Mouse (Mus musculus): ENCODE measurements around the gene Ttll7. TPM values are rescaled to one million over a fixed set of nuclear protein-coding genes. Genes with fewer than 3 reads are reported as not detected.

The Ttll7 gene
- polyA plus RNA-seq (2015; fragmentation: Nextera tagmentation; extraction: Ambion mirVana), result 1.7 and 1.9 TPM in 2 replicates

DNA sequence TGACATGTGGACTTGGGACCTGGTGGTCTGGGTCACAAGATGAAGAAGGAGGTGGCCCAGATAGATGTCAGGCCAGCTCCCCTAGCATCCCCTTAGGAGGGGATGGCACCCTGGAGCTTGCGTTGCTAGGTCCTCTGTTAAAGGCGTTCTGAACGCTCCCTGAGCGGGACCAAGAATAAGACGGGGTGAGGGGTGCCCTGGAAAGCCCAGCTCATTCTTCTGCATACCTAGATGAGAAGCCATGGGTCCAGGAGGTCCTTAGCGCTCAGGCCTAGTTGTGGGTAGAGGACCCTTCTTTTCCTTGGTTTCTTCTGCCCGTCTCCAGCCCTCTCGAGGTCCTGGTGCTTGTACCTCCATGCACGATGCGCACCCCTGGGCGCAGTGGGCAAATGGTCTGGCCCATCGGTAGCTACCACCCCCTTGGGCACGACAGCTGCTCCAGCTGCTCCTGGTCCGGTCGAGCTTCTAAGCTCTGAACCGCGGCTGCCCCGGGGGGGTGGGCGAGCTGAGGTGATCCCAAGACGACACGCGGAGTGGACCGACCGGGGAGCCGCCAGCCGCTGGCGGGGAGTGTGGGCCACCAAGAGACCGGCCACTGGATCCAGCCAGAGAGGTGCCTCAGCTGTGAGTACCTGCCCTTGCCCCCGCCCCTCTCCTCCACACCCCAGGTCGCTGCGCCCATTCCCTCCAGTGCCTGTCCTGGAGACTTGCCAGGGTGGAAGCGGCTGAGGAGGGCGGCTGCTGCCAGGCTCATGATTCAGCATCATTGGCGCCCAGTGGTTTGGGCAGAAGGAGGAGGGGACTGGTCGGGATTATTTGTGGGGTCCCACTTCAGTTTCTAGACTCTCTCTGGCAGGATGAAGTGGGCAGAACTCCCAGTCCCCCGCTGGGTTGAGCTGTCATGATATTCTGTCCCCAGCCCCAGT, at the start of gene Ttll7:
TSS of gene Ttll7 (plus strand) at position 402 of the 926 bp plus-strand sequence.
- peak within 1 kb of the TSS; percentile 94 for H3K4me2 ChIP-seq
- H3K4me1 ChIP-seq, result peaks cover 6% of the 10 kb centered on the region
- H3K27ac ChIP-seq, result 0 out of 2 replicates have a peak within 1 kb of the TSS, but pooled peaks have one; percentile 47
- H3K9me3 ChIP-seq, result no peaks in the 10 kb centered on the region
- under 1% methylated on average over 36 of the region's 36 CpGs for WGBS
- peak within 1 kb of the TSS; percentile 51 for H3K9ac ChIP-seq
- peak; percentile 92 for ATAC-seq (ENCODE audit: insufficient number of reproducible peaks, low FRiP score, low TSS enrichment, low read depth)
- H3K36me3 ChIP-seq, result no peaks in the 10 kb centered on the region
- peak within 1 kb of the TSS; percentile 62 for H3K4me3 ChIP-seq
- H3K27me3 ChIP-seq, result no peaks in the 10 kb centered on the region

DNA sequence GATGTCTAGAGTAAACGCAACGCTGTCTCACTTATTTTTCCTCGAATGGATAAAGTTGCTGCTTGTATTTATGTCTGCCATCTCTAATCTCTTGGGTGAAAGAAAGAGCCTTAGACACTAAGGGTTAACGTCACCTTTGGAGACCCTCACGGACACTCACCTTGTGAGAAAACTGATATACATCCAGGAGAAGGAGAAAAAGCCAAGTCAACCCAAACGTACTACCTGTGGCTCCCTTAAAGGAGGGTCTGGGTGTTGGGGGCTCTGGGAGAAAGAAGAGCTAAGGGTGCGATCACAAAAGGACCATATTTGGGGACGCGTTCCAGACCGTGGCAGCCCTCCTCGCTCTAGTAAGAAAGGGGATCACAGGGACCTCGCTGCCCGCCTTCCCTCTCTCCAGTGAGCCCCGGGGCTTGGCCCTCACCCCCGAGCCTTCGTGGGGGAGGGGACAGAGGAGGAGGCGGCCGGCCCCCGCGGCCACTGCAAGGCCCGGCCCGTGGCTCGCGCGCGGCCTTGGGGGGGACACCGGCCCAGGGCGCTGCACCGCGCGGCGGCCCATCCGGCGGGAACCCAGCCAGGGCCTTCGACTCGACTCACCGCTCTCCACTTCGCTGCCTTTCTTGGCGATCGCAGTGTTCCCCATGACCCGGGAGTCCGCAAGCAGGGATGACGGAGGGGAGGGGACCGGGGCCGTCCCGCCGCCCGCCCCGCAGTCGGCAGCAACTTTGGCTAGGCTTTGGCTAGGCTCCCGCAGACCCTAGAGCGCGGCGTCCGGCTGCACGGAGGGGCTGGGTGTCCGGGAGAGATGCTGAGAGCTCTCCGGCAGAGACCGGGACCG, 39.9 kb upstream of the Ttll7 start:
- Histone ChIP-seq H3K4me3 (peak overlapping the region; percentile 96), H3K27ac (peak overlapping the region; percentile 96), H3K4me2 (peak overlapping the region; percentile 51), H3K4me1 (peaks cover 6% of the 10 kb centered on the region; the same call in 1 of the 2 replicates), H3K9ac (peak overlapping the region; percentile 90), H3K9me3 (no peaks in the 10 kb centered on the region), H3K36me3 (no peaks in the 10 kb centered on the region), H3K27me3 (no peaks in the 10 kb centered on the region)
- peak; percentile 69 for ATAC-seq (ENCODE audit: insufficient number of reproducible peaks, low FRiP score, low TSS enrichment, low read depth)
- under 1% methylated on average over 60 of the region's 60 CpGs for WGBS

DNA sequence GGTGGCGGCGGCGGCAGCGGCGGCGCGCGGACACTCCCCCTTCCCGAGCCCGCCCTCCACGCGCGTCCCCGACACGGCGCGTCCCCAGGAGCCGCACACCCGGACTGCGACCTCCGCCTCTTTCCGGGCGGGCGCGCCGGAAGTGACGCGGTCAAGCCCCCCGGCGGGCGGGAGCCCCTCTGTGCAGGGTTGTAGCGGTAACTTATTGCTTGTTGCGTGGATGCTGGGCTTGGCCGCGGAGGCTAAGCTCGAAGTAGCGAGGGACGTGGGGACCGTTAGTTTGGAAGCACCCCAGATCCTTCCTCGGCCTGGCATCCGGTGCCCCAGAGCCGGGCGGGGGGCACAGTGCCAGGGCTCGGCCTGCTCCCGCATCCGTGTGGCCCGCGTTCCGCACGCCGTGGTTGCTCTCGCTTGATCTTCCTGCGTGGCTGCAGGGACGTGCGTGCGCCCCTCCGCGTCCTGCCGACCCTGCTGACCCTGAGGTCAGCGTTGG, 39.2 kb upstream of the Ttll7 start, which contains the start of gene Prkacb:
TSS of gene Prkacb (minus strand) at position 90 of the 493 bp plus-strand sequence.
- 0% methylated on average over 37 of the region's 60 CpGs for WGBS
- no peaks in the 10 kb centered on the region for H3K27me3 ChIP-seq

DNA sequence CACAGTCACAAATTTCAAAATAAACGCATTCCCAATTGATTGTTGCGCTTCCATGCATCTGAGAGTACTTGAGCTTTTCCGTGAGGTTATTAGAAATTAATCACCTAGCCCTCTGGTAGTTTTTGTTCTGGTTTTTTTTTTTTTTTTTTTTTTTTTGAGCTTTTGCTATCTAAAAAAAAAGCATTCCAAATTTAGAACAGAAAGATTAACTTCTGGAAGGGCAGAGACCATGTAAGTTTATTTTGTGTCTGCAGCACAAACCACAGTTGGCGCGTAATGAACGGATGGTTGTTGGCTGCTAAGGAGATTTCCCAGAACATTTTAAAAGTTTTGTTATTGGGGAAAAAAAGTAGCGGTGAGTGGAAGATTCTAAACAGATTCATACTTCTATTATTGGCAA, 38.5 kb upstream of the Ttll7 start:
- peaks cover 6% of the 10 kb centered on the region; the same call in 1 of the 2 replicates for H3K4me1 ChIP-seq
- 54% methylated on average over 7 of the region's 7 CpGs for WGBS
- H3K9ac ChIP-seq, result peak overlapping the region; percentile 90; the same call in 1 of the 2 replicates
- no peaks in the 10 kb centered on the region for H3K36me3 ChIP-seq
- no peaks in the 10 kb centered on the region for H3K27me3 ChIP-seq
- H3K27ac ChIP-seq, result 0 out of 2 replicates have a peak overlapping the region, but pooled peaks have one; percentile 96
- peak overlapping the region; percentile 96 for H3K4me3 ChIP-seq
- H3K4me2 ChIP-seq, result peak overlapping the region; percentile 51
- ATAC-seq (ENCODE audit: insufficient number of reproducible peaks, low FRiP score, low TSS enrichment, low read depth), result no peak
- no peaks in the 10 kb centered on the region for H3K9me3 ChIP-seq

More for the DNA sequence above, 39.2 kb upstream of the Ttll7 start, which contains the start of gene Prkacb:
- Histone ChIP-seq H3K27ac (peak within 1 kb of the TSS; percentile 96), H3K4me2 (peak within 1 kb of the TSS; percentile 51), H3K4me1 (peaks cover 6% of the 10 kb centered on the region; the same call in 1 of the 2 replicates), H3K9me3 (no peaks in the 10 kb centered on the region), H3K36me3 (no peaks in the 10 kb centered on the region), H3K4me3 (peak within 1 kb of the TSS; percentile 96), H3K9ac (peak within 1 kb of the TSS; percentile 90)
- peak; percentile 94 for ATAC-seq (ENCODE audit: insufficient number of reproducible peaks, low FRiP score, low TSS enrichment, low read depth)

DNA sequence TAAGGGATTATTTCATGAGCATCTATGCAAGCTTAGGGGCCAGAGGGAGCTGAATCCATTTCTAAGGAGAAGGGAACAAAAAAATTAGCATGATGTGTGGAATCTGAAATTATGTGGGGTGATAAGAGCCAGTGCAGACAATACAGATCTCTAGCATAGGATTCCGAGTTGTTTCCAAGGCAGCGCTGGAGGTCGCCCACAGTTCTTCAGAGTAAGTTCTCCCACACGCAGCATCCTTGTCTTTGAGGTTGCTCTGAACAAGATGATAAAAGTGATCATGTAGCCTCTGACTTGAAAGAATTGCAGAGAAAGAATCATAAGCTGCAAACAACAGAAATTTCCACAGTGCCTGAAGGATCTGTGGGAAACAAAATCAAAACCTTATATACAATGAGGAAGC, 31.4 kb upstream of the Ttll7 start:
- Histone ChIP-seq H3K9ac (no peak overlapping the region), H3K4me3 (no peak overlapping the region), H3K4me2 (no peak overlapping the region), H3K36me3 (no peaks in the 10 kb centered on the region), H3K27ac (no peak overlapping the region), H3K4me1 (no peaks in the 10 kb centered on the region), H3K27me3 (no peaks in the 10 kb centered on the region), H3K9me3 (no peaks in the 10 kb centered on the region)
- 88% methylated on average over 4 of the region's 4 CpGs for WGBS
- ATAC-seq (ENCODE audit: insufficient number of reproducible peaks, low FRiP score, low TSS enrichment, low read depth), result no peak

DNA sequence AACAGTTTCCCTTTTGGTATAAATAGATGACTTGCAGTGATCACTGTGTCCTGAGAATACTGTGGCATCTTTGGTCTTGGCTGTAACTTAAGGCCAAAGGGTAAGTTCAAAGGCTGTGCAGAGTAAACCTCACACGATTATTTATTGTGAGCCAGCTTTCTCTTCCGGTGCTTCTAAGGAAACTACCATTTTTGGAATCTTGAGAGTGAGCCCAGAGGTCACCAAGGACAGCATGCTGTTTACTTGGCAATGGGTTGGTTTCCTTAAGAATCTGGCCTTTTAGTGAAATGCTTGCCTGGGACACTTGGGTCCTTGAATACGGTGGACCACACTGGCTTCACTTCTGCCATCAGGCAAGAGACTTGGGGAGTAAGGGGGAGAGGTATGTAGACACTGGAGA, 9.4 kb upstream of the Ttll7 start:
- 48% methylated on average over 3 of the region's 3 CpGs for WGBS

DNA sequence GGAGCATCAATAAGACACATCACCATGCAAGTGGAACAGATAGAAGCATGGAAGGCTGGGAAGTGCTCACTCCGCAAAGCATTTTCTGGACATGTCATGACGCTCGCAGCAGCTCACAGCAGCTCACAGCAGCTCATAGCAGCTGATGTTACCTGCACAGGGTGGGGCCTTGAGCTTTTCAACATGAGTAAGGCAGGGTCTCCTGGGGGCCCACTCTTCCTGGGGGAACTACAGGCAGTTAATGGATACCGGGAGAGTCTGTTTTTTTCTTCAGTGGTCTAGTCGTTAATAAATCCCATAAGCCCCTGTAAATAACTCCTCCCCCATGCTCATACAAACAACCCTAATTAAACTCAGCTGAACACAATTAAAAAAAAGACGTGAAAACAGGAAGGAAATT, 8.7 kb upstream of the Ttll7 start:
- ATAC-seq (ENCODE audit: insufficient number of reproducible peaks, low FRiP score, low TSS enrichment, low read depth), result no peak
- H3K9me3 ChIP-seq, result no peaks in the 10 kb centered on the region
- no peak overlapping the region for H3K9ac ChIP-seq
- 34% methylated on average over 6 of the region's 6 CpGs for WGBS
- H3K4me3 ChIP-seq, result no peak overlapping the region
- no peaks in the 10 kb centered on the region for H3K27me3 ChIP-seq
- H3K27ac ChIP-seq, result no peak overlapping the region
- no peaks in the 10 kb centered on the region for H3K4me1 ChIP-seq
- no peaks in the 10 kb centered on the region for H3K36me3 ChIP-seq
- no peak overlapping the region for H3K4me2 ChIP-seq

More for the DNA sequence above, 9.4 kb upstream of the Ttll7 start:
- Histone ChIP-seq H3K9ac (no peak overlapping the region), H3K9me3 (no peaks in the 10 kb centered on the region), H3K27ac (no peak overlapping the region), H3K4me1 (no peaks in the 10 kb centered on the region), H3K36me3 (no peaks in the 10 kb centered on the region), H3K4me2 (no peak overlapping the region), H3K4me3 (no peak overlapping the region), H3K27me3 (no peaks in the 10 kb centered on the region)
- no peak for ATAC-seq (ENCODE audit: insufficient number of reproducible peaks, low FRiP score, low TSS enrichment, low read depth)

DNA sequence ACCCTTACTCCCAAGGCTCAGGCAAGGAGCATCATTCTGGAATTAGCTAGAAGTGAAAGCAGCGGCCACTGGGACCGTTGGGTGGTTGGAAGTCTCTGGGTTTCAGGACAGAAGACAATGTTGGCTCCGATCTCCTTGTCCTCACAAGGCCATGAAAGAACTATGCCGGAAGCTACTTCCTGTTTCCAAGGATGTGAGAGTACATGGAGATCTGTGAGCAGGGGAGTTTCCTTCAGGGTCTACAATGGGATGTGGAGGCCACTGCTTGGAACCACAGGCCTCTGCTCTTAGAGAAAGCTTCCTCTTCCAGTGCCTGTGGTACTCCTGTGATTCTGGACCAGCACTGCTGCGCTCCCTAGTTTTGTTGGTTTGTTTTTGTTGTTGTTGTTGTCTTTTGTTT, 5.9 kb upstream of the Ttll7 start:
- 92% methylated on average over 5 of the region's 5 CpGs for WGBS
- no peak overlapping the region for H3K9ac ChIP-seq
- no peaks in the 10 kb centered on the region for H3K9me3 ChIP-seq
- ATAC-seq (ENCODE audit: insufficient number of reproducible peaks, low FRiP score, low TSS enrichment, low read depth), result no peak
- no peak overlapping the region for H3K4me3 ChIP-seq
- no peaks in the 10 kb centered on the region for H3K4me1 ChIP-seq
- H3K27ac ChIP-seq, result no peak overlapping the region
- no peak overlapping the region for H3K4me2 ChIP-seq
- H3K36me3 ChIP-seq, result no peaks in the 10 kb centered on the region
- H3K27me3 ChIP-seq, result no peaks in the 10 kb centered on the region

DNA sequence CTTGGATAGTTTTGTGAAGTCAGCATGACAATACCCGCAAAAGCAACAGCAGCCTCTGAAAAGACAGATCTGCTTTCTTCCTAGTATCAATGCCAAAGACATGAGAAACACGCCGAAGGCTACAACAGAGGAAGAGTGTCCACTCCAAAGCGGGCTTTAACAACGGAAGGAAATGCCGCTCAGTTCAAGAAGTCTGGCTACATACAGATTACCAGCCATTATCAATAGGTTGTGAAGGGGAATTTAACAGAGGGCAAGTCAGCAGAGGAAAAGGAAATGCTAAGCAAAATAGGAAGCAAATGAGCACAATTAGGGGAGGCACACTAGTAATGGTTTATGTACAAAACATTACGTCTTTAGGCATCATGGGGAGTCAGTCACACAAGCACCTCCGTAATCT, 4.1 kb upstream of the Ttll7 start:
- no peak overlapping the region for H3K9ac ChIP-seq
- H3K36me3 ChIP-seq, result no peaks in the 10 kb centered on the region
- no peak overlapping the region for H3K4me3 ChIP-seq
- H3K9me3 ChIP-seq, result no peaks in the 10 kb centered on the region
- no peak for ATAC-seq (ENCODE audit: insufficient number of reproducible peaks, low FRiP score, low TSS enrichment, low read depth)
- no peak overlapping the region for H3K27ac ChIP-seq
- 84% methylated on average over 8 of the region's 8 CpGs for WGBS
- H3K27me3 ChIP-seq, result no peaks in the 10 kb centered on the region
- H3K4me2 ChIP-seq, result no peak overlapping the region
- peaks cover 6% of the 10 kb centered on the region for H3K4me1 ChIP-seq

DNA sequence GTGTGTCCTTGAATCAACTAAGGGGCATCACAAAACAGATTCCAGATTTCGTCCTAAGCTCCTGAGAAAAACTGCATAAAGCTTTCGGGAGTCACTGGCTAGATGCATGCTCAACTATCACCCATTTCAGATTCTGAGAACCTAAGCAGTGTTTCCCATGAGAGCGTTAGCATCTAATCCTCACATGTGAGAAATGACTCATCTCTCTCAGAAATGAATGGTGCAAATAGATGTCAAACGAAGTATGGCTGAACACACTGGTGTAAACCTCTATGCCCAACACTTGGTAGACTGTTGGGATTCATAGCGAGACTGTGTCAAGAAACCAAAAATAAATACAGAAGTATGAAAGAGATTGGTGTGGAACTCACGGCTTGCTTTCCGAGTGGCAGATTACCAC, 2.8 kb upstream of the Ttll7 start:
- 89% methylated on average over 7 of the region's 7 CpGs for WGBS
- Histone ChIP-seq H3K9me3 (no peaks in the 10 kb centered on the region), H3K9ac (no peak overlapping the region), H3K27me3 (no peaks in the 10 kb centered on the region), H3K4me3 (no peak overlapping the region), H3K4me2 (no peak overlapping the region), H3K27ac (no peak overlapping the region), H3K36me3 (no peaks in the 10 kb centered on the region), H3K4me1 (peaks cover 6% of the 10 kb centered on the region)
- ATAC-seq (ENCODE audit: insufficient number of reproducible peaks, low FRiP score, low TSS enrichment, low read depth), result no peak

DNA sequence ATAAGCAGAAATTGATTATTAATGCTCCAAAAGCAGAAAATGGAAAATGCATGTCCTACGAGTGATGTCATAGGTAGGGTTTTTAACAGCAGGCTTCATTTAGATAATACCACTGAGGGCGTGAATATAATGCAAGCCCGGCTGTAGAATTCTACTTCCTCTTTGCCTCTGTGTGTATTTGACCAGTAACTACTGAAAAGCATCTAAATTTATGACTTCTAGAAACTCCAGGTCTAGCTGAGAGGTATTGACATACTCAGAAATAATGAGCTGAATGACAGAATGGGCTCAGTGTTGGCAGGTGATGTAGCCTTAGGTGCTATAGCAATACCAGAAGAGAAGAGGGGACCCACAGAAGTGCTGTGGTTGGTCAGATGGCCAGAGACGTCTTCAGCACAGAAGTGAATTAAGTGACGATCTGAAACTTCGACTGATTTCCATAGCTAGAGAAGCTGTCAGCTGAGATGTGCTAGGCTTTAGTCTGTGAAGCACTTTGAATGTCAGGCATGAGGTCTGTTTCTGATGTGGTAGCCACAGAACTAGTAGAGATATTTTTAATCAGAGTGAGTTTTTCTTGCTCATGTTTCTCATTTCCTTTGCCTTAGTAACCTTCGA, 2.4 kb downstream of the Ttll7 start:
- H3K9ac ChIP-seq, result no peak overlapping the region
- no peaks in the 10 kb centered on the region for H3K27me3 ChIP-seq
- H3K4me2 ChIP-seq, result no peak overlapping the region
- no peak for ATAC-seq (ENCODE audit: insufficient number of reproducible peaks, low FRiP score, low TSS enrichment, low read depth)
- no peak overlapping the region for H3K27ac ChIP-seq
- WGBS, result 77% methylated on average over 7 of the region's 7 CpGs
- H3K36me3 ChIP-seq, result no peaks in the 10 kb centered on the region
- no peak overlapping the region for H3K4me3 ChIP-seq
- H3K9me3 ChIP-seq, result no peaks in the 10 kb centered on the region
- H3K4me1 ChIP-seq, result peaks cover 6% of the 10 kb centered on the region

All from limb, embryonic 15.5 days (tissue).